Mouse (Mus musculus) embryonic fibroblast, embryonic 13.5 days (primary cell): ENCODE data around the gene Fbxo3.

ENCODE experiments used
- CTCF ChIP-seq: IDR thresholded peaks from 2 replicates; pipeline ENCODE4 v1.5.1; 2011; ENCODE audit warnings: mild to moderate bottlenecking, control low read depth, low read length, moderate library complexity, borderline replicate concordance; ENCODE audit not compliant: insufficient read depth
- POLR2A ChIP-seq: IDR thresholded peaks from 2 replicates; pipeline ENCODE4 v1.6.1; 2011; ENCODE audit warnings: low read depth, mild to moderate bottlenecking, control low read depth, low read length, moderate library complexity

GRCm38 (mm10) chr2:104060996-104061395, 33.5 kb downstream of the Fbxo3 start:
- TF ChIP-seq POLR2A = no peak
- no peak for TF ChIP-seq CTCF
